In the genomic region with DNA sequence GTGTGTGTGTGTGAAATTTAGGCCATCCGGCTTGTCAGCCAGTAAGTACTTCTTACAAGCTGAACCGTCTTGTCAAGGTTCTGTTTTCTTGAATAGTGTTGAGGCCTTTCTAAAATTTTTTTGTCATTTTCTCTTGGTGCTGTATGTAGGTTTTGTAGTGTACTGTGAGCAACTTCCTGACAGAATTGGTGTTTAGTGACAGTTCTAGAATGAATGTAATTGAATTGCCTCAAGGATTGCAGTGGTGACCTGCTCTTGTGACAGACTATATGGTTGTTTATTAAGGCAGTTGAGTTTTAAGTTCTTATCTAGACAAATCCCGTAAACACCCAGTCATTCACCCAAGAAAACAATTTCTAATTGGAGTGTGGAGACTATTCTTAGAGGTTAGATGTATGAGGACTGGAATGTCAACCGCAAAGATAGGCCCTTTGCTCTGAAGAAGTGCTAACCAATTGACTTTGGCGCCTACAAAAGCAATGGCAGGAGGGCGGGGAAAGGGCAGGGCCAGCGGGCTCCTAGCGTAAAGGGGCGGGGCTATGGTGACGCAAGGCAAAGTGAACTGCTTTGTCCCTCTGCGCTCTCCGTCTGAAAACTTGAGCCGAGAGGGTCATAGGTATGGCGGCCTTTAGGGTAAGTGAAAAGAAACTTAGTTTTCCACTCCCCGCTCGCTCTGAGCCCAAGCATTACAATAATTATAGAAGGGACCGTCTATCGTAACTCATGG, we compare ENCODE assay signal across 8 mouse cellular contexts. TPM values are rescaled to one million over a fixed set of nuclear protein-coding genes. Genes with fewer than 3 reads are reported as not detected.
DNase-seq lines count a peak whose midpoint lies in the region; ATAC-seq and TF ChIP-seq lines count a peak whose summit lies in the region.

Gene Apool (plus strand): TSS at position 531 of the 727 bp plus-strand sequence.

- H3K4me1 ChIP-seq in erythroblast, embryonic 14.5 days (ENCODE audit: control insufficient read depth) = peaks cover 4% of the 10 kb centered on the region; the same call in 1 of the 2 replicates
- H3K4me1 ChIP-seq in heart, embryonic 11.5 days (ENCODE audit: control insufficient read depth, insufficient read depth, low read length) = no peaks in the 10 kb centered on the region
- H3K4me1 ChIP-seq in kidney, embryonic 16.5 days (ENCODE audit: insufficient read depth, low read length) = no peaks in the 10 kb centered on the region
- no peaks in the 10 kb centered on the region; the same call in 1 of the 2 replicates for H3K4me1 ChIP-seq in liver, adult 2 months (ENCODE audit: control insufficient read depth, insufficient read depth, low read length)

- peak within 1 kb of the TSS; percentile 56 for H3K4me2 ChIP-seq in heart, embryonic 11.5 days
- peak within 1 kb of the TSS; percentile 51 for H3K4me2 ChIP-seq in kidney, embryonic 16.5 days (replicated peaks; ENCODE audit: low read depth, low read length)
- H3K4me2 ChIP-seq in myocyte (ENCODE audit: low read depth) = peak within 1 kb of the TSS; percentile 70

- peak; percentile 96 for ATAC-seq in heart, embryonic 11.5 days (replicated peaks; ENCODE audit: insufficient number of reproducible peaks, low FRiP score, low TSS enrichment)
- peak; percentile 98 for ATAC-seq in kidney, embryonic 16.5 days (ENCODE audit: low FRiP score, low TSS enrichment)

- no peak for TF ChIP-seq CTCF in C2C12 (IDR thresholded peaks at IDR 0.05; ENCODE audit: control insufficient read depth, insufficient read depth, insufficient read length)
- no peak for TF ChIP-seq CTCF in brain, embryonic 14.5 days (IDR thresholded peaks at IDR 0.05; ENCODE audit: borderline replicate concordance, extremely low read depth, insufficient read depth, insufficient read length)
- no peak for TF ChIP-seq CTCF in liver, adult 2 months (IDR thresholded peaks at IDR 0.05; ENCODE audit: low read depth, low read length)

- H3K27me3 ChIP-seq in C2C12 (ENCODE audit: control insufficient read depth, insufficient read depth, insufficient read length) = no peaks in the 10 kb centered on the region
- H3K27me3 ChIP-seq in erythroblast, embryonic 14.5 days (ENCODE audit: control insufficient read depth) = no peaks in the 10 kb centered on the region
- H3K27me3 ChIP-seq in heart, embryonic 11.5 days (ENCODE audit: control insufficient read depth, insufficient read depth, low read length) = no peaks in the 10 kb centered on the region
- no peaks in the 10 kb centered on the region for H3K27me3 ChIP-seq in kidney, embryonic 16.5 days (ENCODE audit: insufficient read depth, low read length)
- no peaks in the 10 kb centered on the region for H3K27me3 ChIP-seq in liver, adult 2 months (ENCODE audit: control insufficient read depth, insufficient read depth, low read length)
- no peaks in the 10 kb centered on the region for H3K27me3 ChIP-seq in myocyte (ENCODE audit: control insufficient read depth, insufficient read depth, insufficient read length)
- H3K27me3 ChIP-seq in splenic B cell, adult 2 months (ENCODE audit: control insufficient read depth, insufficient read depth, low read length, poor library complexity, severe bottlenecking) = no peaks in the 10 kb centered on the region

- H3K79me3 ChIP-seq in C2C12 (ENCODE audit: low read depth) = no peaks in the 10 kb centered on the region

- no peaks in the 10 kb centered on the region for H3K9me3 ChIP-seq in erythroblast, embryonic 14.5 days (ENCODE audit: control insufficient read depth, low read length)
- H3K9me3 ChIP-seq in heart, embryonic 11.5 days (replicated peaks; ENCODE audit: control insufficient read depth, low read length) = no peaks in the 10 kb centered on the region
- no peaks in the 10 kb centered on the region for H3K9me3 ChIP-seq in kidney, embryonic 16.5 days (ENCODE audit: low read length)

- H3K4me3 ChIP-seq in C2C12 (ENCODE audit: insufficient read depth, poor library complexity, severe bottlenecking) (peak within 1 kb of the TSS; percentile 46), myocyte (peak within 1 kb of the TSS; percentile 39)
- H3K4me3 ChIP-seq in erythroblast, embryonic 14.5 days (replicated peaks) = peak within 1 kb of the TSS; percentile 76
- H3K4me3 ChIP-seq in heart, embryonic 11.5 days (ENCODE audit: low read depth, low read length) = peak within 1 kb of the TSS; percentile 67
- peak within 1 kb of the TSS; percentile 64 for H3K4me3 ChIP-seq in kidney, embryonic 16.5 days (ENCODE audit: low read length)
- peak within 1 kb of the TSS; percentile 54 for H3K4me3 ChIP-seq in liver, adult 2 months (ENCODE audit: insufficient read depth, low read depth, low read length)

- no peaks in the 10 kb centered on the region for H3K36me3 ChIP-seq in C2C12 (ENCODE audit: control insufficient read depth, insufficient read depth)
- H3K36me3 ChIP-seq in erythroblast, embryonic 14.5 days (ENCODE audit: control insufficient read depth) = no peaks in the 10 kb centered on the region
- no peaks in the 10 kb centered on the region for H3K36me3 ChIP-seq in heart, embryonic 11.5 days (ENCODE audit: control insufficient read depth, insufficient read depth, low read length)
- H3K36me3 ChIP-seq in kidney, embryonic 16.5 days (ENCODE audit: insufficient read depth, low read length) = no peaks in the 10 kb centered on the region
- no peaks in the 10 kb centered on the region for H3K36me3 ChIP-seq in liver, adult 2 months (ENCODE audit: control insufficient read depth, insufficient read depth, low read length)
- H3K36me3 ChIP-seq in myocyte (ENCODE audit: control insufficient read depth, insufficient read depth) = no peaks in the 10 kb centered on the region
- no peaks in the 10 kb centered on the region for H3K36me3 ChIP-seq in splenic B cell, adult 2 months (ENCODE audit: control insufficient read depth, insufficient read depth, low read length, poor library complexity, severe bottlenecking)

- peak; percentile 91 for DNase-seq in brain, embryonic 14.5 days (ENCODE audit: low read depth)
- DNase-seq in liver, adult 2 months (ENCODE audit: extremely low read depth, low read depth, low spot score) = peak; percentile 81
- DNase-seq in splenic B cell, adult 2 months (ENCODE audit: low read depth, low spot score) = peak; percentile 89

- H3ac ChIP-seq in C2C12 (ENCODE audit: control insufficient read depth, insufficient read length, low read depth) (peak within 1 kb of the TSS; percentile 44), myocyte (ENCODE audit: control insufficient read depth, insufficient read length) (no peak within 1 kb of the TSS)

- peak within 1 kb of the TSS; percentile 57; the same call in 1 of the 2 replicates for H3K27ac ChIP-seq in heart, embryonic 11.5 days (ENCODE audit: low read depth, low read length)
- H3K27ac ChIP-seq in kidney, embryonic 16.5 days (ENCODE audit: low read length) = no peak within 1 kb of the TSS
- H3K27ac ChIP-seq in liver, adult 2 months (replicated peaks; ENCODE audit: insufficient read depth, low read depth, low read length) = peak within 1 kb of the TSS; percentile 67

- WGBS in heart, embryonic 11.5 days (ENCODE audit: insufficient replicate concordance) = 17% methylated on average over 18 of the region's 18 CpGs
- WGBS in kidney, embryonic 16.5 days = 25% methylated on average over 18 of the region's 18 CpGs
- 13% methylated on average over 18 of the region's 18 CpGs for WGBS in liver, adult 2 months

- H3K79me2 ChIP-seq in C2C12 (ENCODE audit: control insufficient read depth, insufficient read depth) (no peaks in the 10 kb centered on the region), myocyte (ENCODE audit: control insufficient read depth, insufficient read depth) (no peaks in the 10 kb centered on the region)
- H3K79me2 ChIP-seq in liver, adult 2 months (ENCODE audit: control insufficient read depth, insufficient read depth, low read length) = no peaks in the 10 kb centered on the region; the same call in 1 of the 2 replicates

- TF ChIP-seq POLR2A in brain, embryonic 14.5 days (IDR thresholded peaks at IDR 0.05; ENCODE audit: borderline replicate concordance, extremely low read depth, insufficient read depth, insufficient read length, poor library complexity, severe bottlenecking) = no peak
- TF ChIP-seq POLR2A in liver, adult 2 months (IDR thresholded peaks at IDR 0.05; ENCODE audit: extremely low read depth, insufficient read depth, low read length) = no peak
- TF ChIP-seq POLR2A in myocyte (IDR thresholded peaks at IDR 0.05; ENCODE audit: insufficient read length, low read depth) = peak; percentile 44

- H3K9ac ChIP-seq in heart, embryonic 11.5 days (ENCODE audit: low read depth, low read length) = peak within 1 kb of the TSS; percentile 84
- peak within 1 kb of the TSS; percentile 81 for H3K9ac ChIP-seq in kidney, embryonic 16.5 days (replicated peaks; ENCODE audit: low read length)
- peak within 1 kb of the TSS; percentile 81 for H3K9ac ChIP-seq in liver, adult 2 months (ENCODE audit: low read depth, low read length)

TF ChIP-seq in C2C12, 6 proteins besides CTCF, POLR2A, EP300 and RAD21:
- TF ChIP-seq MYOG (IDR thresholded peaks at IDR 0.05; ENCODE audit: control insufficient read depth, extremely low read depth, insufficient read length) (no peak), CEBPB (IDR thresholded peaks at IDR 0.05; ENCODE audit: low read depth) (no peak), MAX (IDR thresholded peaks at IDR 0.05) (no peak), FOSL1 (IDR thresholded peaks at IDR 0.05; ENCODE audit: insufficient read depth, low read length, poor library complexity, severe bottlenecking) (no peak), USF1 (IDR thresholded peaks at IDR 0.05; ENCODE audit: low read depth) (no peak), MYOD1 (IDR thresholded peaks at IDR 0.05; ENCODE audit: control insufficient read depth, insufficient read length, low read depth) (no peak)

TF ChIP-seq in myocyte, 11 proteins besides CTCF, POLR2A, EP300 and RAD21 (continues in another document):
- TF ChIP-seq E2F4 (IDR thresholded peaks at IDR 0.05; ENCODE audit: insufficient read depth) (peak; percentile 46), MYOG (IDR thresholded peaks at IDR 0.05; ENCODE audit: control insufficient read depth in 1 of 3, insufficient read depth in 1 of 3, insufficient read length in 2 of 3, low read depth in 2 of 3) (no peak), MAX (IDR thresholded peaks at IDR 0.05; ENCODE audit: low read depth) (no peak), CEBPB (IDR thresholded peaks at IDR 0.05; ENCODE audit: insufficient read depth, poor library complexity, severe bottlenecking) (no peak), REST (IDR thresholded peaks at IDR 0.05; ENCODE audit: insufficient read depth, insufficient read length) (no peak), MYOD1 (IDR thresholded peaks at IDR 0.05; ENCODE audit: control insufficient read depth in 1 of 3, insufficient read length in 2 of 3, low read depth in 2 of 3) (no peak), TCF3 (IDR thresholded peaks at IDR 0.05; ENCODE audit: insufficient read length, low read depth) (no peak)

RNA-seq across cellular contexts. Expression of gene Apool, which starts in this region (rescaled TPM):
- 9.8 TPM for polyA plus RNA-seq in C2C12 (2012; fragmentation: generic; extraction: Trizol)
- polyA plus RNA-seq in brain, embryonic 14.5 days (2012; rRNA removed) = 7.6 and 8.4 TPM in 2 replicates
- 0.14 and 0.23 TPM in 2 replicates for polyA plus RNA-seq in erythroblast, embryonic 14.5 days (2012)
- polyA plus RNA-seq in heart, embryonic 11.5 days (2014; fragmentation: Nextera tagmentation; extraction: Ambion mirVana) = 72.5 and 80.6 TPM in 2 replicates
- 59.8 and 63.6 TPM in 2 replicates for polyA plus RNA-seq in kidney, embryonic 16.5 days (2015; fragmentation: Nextera tagmentation; extraction: Ambion mirVana)
- 28.8 and 38.8 TPM in 2 replicates for total RNA-seq in liver, adult 2 months (2014; rRNA removed)
- polyA plus RNA-seq in liver, adult 2 months (2012; rRNA removed) = 4.3 and 4.6 TPM in 2 replicates
- polyA plus RNA-seq in myocyte (2012; fragmentation: generic; extraction: Trizol) = 16.3 TPM
